Mouse (Mus musculus) bone marrow, adult 2 months (tissue): ENCODE measurements at regions not wholly inside any gene's neighbourhood (a gene's known extent, or its start where the extent isn't known, plus 50 kb on each side); places are given as distances from the start of the nearest gene placed in this dataset.

Source experiments
- CTCF ChIP-seq: fragments of 200-500 bp; IDR thresholded peaks from 2 replicates; pipeline ENCODE4 v1.5.1; 2011; ENCODE audit warnings: low read length, control low read depth; ENCODE audit not compliant: control insufficient read depth, insufficient read depth
- POLR2A ChIP-seq: fragments of 200-500 bp; IDR thresholded peaks from 2 replicates; pipeline ENCODE4 v1.6.1; 2011; ENCODE audit warnings: low read depth, mild to moderate bottlenecking, control low read depth, low read length, borderline replicate concordance; ENCODE audit not compliant: control insufficient read depth

DNA sequence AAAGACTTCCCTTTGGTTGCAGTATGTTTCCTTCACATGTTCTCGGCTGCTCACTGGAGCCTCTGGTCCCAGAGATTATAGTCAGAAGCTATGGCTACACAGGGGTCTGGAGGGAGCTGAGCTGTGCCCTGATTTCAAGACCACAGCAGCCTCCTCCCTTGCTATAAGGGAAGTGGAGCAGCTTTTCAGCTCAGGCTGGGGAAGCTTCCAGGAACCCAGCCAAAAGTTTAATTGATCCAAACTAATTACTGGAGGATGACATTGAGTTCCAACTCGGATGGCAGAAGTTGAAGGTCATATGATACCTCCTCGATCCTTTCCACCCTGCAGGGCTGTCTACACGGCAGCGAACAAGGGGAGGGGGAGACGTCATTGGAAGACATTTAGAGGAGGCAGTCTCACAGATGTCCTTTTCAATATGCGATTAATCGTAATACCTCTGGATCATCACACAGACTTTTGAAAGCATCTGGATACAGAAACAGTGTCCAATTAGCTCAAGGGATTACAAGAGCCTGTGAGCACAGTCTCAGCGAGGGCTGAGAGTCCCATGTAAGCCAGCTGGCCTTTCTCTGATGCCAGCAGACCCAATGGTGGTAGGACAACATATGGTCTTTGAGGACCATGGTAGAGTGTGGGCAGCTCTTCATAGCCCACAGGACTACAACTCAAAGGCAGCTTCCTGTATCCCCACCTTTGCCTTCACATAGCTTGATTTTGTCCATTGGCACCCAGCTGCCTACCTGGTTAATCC is 396.1 kb upstream of the Trpc7 start:
- TF ChIP-seq POLR2A (no peak), CTCF (no peak)
